Mouse (Mus musculus): ENCODE measurements at regions not wholly inside any gene's neighbourhood (a gene's known extent, or its start where the extent isn't known, plus 50 kb on each side); places are given as distances from the start of the nearest gene placed in this dataset.

GRCm38 (mm10) chr13:44501777-44502321 lies 227.4 kb upstream of the Jarid2 start:
- no peak for TF ChIP-seq GATA1 (IDR thresholded peaks at IDR 0.05; ENCODE audit: low read length)

GRCm38 (mm10) chr13:44502612-44503256 lies 226.5 kb upstream of the Jarid2 start:
- no peak for TF ChIP-seq GATA1 (IDR thresholded peaks at IDR 0.05; ENCODE audit: low read length)

- TF ChIP-seq GATA1 (IDR thresholded peaks at IDR 0.05; ENCODE audit: low read length) = no peak
Measured at GRCm38 (mm10) chr13:44503257-44503950, 225.9 kb upstream of the Jarid2 start.

GRCm38 (mm10) chr13:44504455-44504854 lies 224.8 kb upstream of the Jarid2 start:
- no peak for TF ChIP-seq GATA1 (IDR thresholded peaks at IDR 0.05; ENCODE audit: low read length)

GRCm38 (mm10) chr13:44506975-44507374 lies 222.3 kb upstream of the Jarid2 start:
- TF ChIP-seq GATA1 (IDR thresholded peaks at IDR 0.05; ENCODE audit: low read length) = no peak

GRCm38 (mm10) chr13:44509526-44510159 lies 219.6 kb upstream of the Jarid2 start:
- TF ChIP-seq GATA1 (IDR thresholded peaks at IDR 0.05; ENCODE audit: low read length) = no peak

- TF ChIP-seq GATA1 (IDR thresholded peaks at IDR 0.05; ENCODE audit: low read length) = no peak
Measured at GRCm38 (mm10) chr13:44513378-44514285, 215.6 kb upstream of the Jarid2 start.

GRCm38 (mm10) chr13:44514636-44515158 lies 214.6 kb upstream of the Jarid2 start:
- TF ChIP-seq GATA1 (IDR thresholded peaks at IDR 0.05; ENCODE audit: low read length) = no peak

- no peak for TF ChIP-seq GATA1 (IDR thresholded peaks at IDR 0.05; ENCODE audit: low read length)
Measured at GRCm38 (mm10) chr13:44516863-44517262, 212.4 kb upstream of the Jarid2 start.

GRCm38 (mm10) chr13:44517312-44517711 lies 212.0 kb upstream of the Jarid2 start:
- TF ChIP-seq GATA1 (IDR thresholded peaks at IDR 0.05; ENCODE audit: low read length) = no peak

GRCm38 (mm10) chr13:44518215-44518614 lies 211.1 kb upstream of the Jarid2 start:
- no peak for TF ChIP-seq GATA1 (IDR thresholded peaks at IDR 0.05; ENCODE audit: low read length)

- TF ChIP-seq GATA1 (IDR thresholded peaks at IDR 0.05; ENCODE audit: low read length) = no peak
Measured at GRCm38 (mm10) chr13:44523516-44523915, 205.8 kb upstream of the Jarid2 start.

- TF ChIP-seq GATA1 (IDR thresholded peaks at IDR 0.05; ENCODE audit: low read length) = no peak
Measured at GRCm38 (mm10) chr13:44530867-44531564, 198.3 kb upstream of the Jarid2 start.

- TF ChIP-seq GATA1 (IDR thresholded peaks at IDR 0.05; ENCODE audit: low read length) = no peak
Measured at GRCm38 (mm10) chr13:44532631-44533180, 196.6 kb upstream of the Jarid2 start.
